Mouse (Mus musculus): ENCODE data around the gene Fam213b. TPM values are rescaled to one million over a fixed set of nuclear protein-coding genes. Genes with fewer than 3 reads are reported as not detected.

The Fam213b gene
- polyA plus RNA-seq, 1 experiment from 2014 or later, result 52.1 TPM

GRCm38 (mm10) chr4:154913845-154914244, 14.9 kb upstream of the Fam213b start:
- 95% methylated on average over 3 of the region's 3 CpGs for WGBS
- H3K4me3 ChIP-seq (replicated peaks; ENCODE audit: low read depth, low read length), result no peak overlapping the region
- ATAC-seq (ENCODE audit: low FRiP score, low TSS enrichment) (no peak), DNase-seq (no peak)
- no peaks in the 10 kb centered on the region for H3K4me1 ChIP-seq (ENCODE audit: control insufficient read depth, insufficient read depth, low read length)
- H3K36me3 ChIP-seq (ENCODE audit: control insufficient read depth, insufficient read depth, low read length), result no peaks in the 10 kb centered on the region
- H3K9ac ChIP-seq (replicated peaks; ENCODE audit: low read length), result no peak overlapping the region
- H3K27ac ChIP-seq (replicated peaks; ENCODE audit: low read depth, low read length), result no peak overlapping the region
- H3K27me3 ChIP-seq (ENCODE audit: control insufficient read depth, insufficient read depth, low read length), result no peaks in the 10 kb centered on the region
- no peak overlapping the region for H3K4me2 ChIP-seq (ENCODE audit: low read length)
- no peaks in the 10 kb centered on the region for H3K9me3 ChIP-seq (ENCODE audit: control insufficient read depth, low read length)

DNA sequence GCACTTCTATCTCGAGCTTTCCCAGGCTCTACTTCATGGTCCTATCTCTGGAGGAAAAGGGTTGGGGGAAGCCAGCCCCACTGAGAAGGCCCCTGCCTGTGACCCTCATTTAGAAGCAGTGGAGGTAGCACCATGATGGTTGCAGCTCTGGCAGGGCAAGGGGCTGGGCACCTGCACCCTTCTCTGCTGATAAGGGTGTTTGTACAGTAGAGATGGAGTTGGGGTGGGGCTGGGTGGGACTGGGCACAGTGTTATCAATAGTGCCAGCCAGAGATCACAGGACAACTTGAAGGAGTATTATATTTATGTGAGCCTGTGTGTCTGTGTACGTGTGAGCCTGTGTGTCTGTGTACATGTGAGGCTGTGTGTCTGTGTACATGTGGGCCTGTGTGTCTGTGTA, 12.7 kb upstream of the Fam213b start:
- no peak for ATAC-seq (ENCODE audit: low FRiP score, low TSS enrichment)
- 84% methylated on average over 2 of the region's 2 CpGs for WGBS

GRCm38 (mm10) chr4:154910606-154911522, 11.9 kb upstream of the Fam213b start:
- no peak overlapping the region for H3K9ac ChIP-seq (replicated peaks; ENCODE audit: low read length)
- H3K9me3 ChIP-seq (ENCODE audit: control insufficient read depth, low read length), result no peaks in the 10 kb centered on the region
- 13% methylated on average over 15 of the region's 15 CpGs for WGBS
- ATAC-seq (ENCODE audit: low FRiP score, low TSS enrichment) (no peak), DNase-seq (no peak)
- no peak overlapping the region for H3K4me3 ChIP-seq (replicated peaks; ENCODE audit: low read depth, low read length)
- H3K27me3 ChIP-seq (ENCODE audit: control insufficient read depth, insufficient read depth, low read length), result no peaks in the 10 kb centered on the region
- 0 out of 2 replicates have a peak, but pooled peaks cover 4% of the 10 kb centered on the region for H3K4me1 ChIP-seq (ENCODE audit: control insufficient read depth, insufficient read depth, low read length)
- H3K36me3 ChIP-seq (ENCODE audit: control insufficient read depth, insufficient read depth, low read length), result no peaks in the 10 kb centered on the region
- 0 out of 2 replicates have a peak overlapping the region, but pooled peaks have one; percentile 8 for H3K27ac ChIP-seq (replicated peaks; ENCODE audit: low read depth, low read length)
- no peak overlapping the region for H3K4me2 ChIP-seq (ENCODE audit: low read length)

More for the DNA sequence above, 12.7 kb upstream of the Fam213b start:
- Histone ChIP-seq H3K9ac (replicated peaks; ENCODE audit: low read length) (no peak overlapping the region), H3K4me1 (ENCODE audit: control insufficient read depth, insufficient read depth, low read length) (0 out of 2 replicates have a peak, but pooled peaks cover 4% of the 10 kb centered on the region), H3K27me3 (ENCODE audit: control insufficient read depth, insufficient read depth, low read length) (no peaks in the 10 kb centered on the region), H3K36me3 (ENCODE audit: control insufficient read depth, insufficient read depth, low read length) (no peaks in the 10 kb centered on the region), H3K9me3 (ENCODE audit: control insufficient read depth, low read length) (no peaks in the 10 kb centered on the region), H3K4me2 (ENCODE audit: low read length) (no peak overlapping the region), H3K27ac (replicated peaks; ENCODE audit: low read depth, low read length) (no peak overlapping the region), H3K4me3 (replicated peaks; ENCODE audit: low read depth, low read length) (no peak overlapping the region)
- no peak for DNase-seq

DNA sequence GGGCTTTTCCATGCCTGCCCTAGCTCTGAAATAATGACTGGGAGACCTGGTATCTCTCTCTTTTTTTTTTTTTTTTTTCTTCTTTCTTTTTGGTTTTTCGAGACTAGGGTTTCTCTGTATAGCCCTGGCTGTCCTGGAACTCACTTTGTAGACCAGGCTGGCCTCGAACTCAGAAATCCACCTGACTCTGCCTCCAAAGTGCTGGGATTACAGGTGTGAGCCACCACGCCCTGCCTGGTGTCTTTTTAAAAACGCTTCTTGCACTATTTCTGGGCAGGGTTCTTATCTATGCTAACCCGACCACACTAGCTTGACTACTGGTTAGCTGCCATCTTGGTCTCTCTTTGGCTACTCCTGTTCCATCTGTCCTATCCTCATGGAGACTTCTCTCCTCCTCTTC, 9.6 kb upstream of the Fam213b start:
- DNase-seq (no peak), ATAC-seq (ENCODE audit: low FRiP score, low TSS enrichment) (no peak)
- H3K4me1 ChIP-seq (ENCODE audit: control insufficient read depth, insufficient read depth, low read length), result peaks cover 10% of the 10 kb centered on the region; the same call in 1 of the 2 replicates
- H3K9ac ChIP-seq (replicated peaks; ENCODE audit: low read length), result no peak overlapping the region
- no peaks in the 10 kb centered on the region for H3K27me3 ChIP-seq (ENCODE audit: control insufficient read depth, insufficient read depth, low read length)
- no peak overlapping the region for H3K4me2 ChIP-seq (ENCODE audit: low read length)
- H3K4me3 ChIP-seq (replicated peaks; ENCODE audit: low read depth, low read length), result no peak overlapping the region
- H3K9me3 ChIP-seq (ENCODE audit: control insufficient read depth, low read length), result no peaks in the 10 kb centered on the region
- H3K27ac ChIP-seq (replicated peaks; ENCODE audit: low read depth, low read length), result no peak overlapping the region
- WGBS, result 89% methylated on average over 5 of the region's 5 CpGs
- no peaks in the 10 kb centered on the region for H3K36me3 ChIP-seq (ENCODE audit: control insufficient read depth, insufficient read depth, low read length)

DNA sequence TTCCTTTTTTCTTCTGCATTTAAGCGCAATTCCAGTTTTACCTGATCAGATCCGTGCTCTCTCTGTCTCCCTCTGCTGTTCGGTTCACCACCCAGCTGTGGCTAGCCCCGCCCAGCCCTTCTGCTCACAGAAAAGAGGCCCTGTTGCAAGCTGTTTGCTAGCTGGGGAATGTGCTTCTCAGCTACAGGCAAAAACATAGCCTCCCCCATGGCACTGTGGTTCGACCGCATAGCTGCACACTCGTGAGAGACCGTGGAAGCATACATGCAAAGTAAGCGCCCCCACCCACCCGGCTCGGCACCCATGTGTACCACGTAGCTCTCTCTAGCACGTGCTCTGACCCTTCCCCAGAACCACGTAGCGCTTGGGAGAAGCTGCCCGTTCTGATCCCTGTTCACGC, 8.9 kb upstream of the Fam213b start:
- H3K4me1 ChIP-seq (ENCODE audit: control insufficient read depth, insufficient read depth, low read length), result peaks cover 10% of the 10 kb centered on the region; the same call in 1 of the 2 replicates
- H3K9ac ChIP-seq (replicated peaks; ENCODE audit: low read length), result no peak overlapping the region
- H3K9me3 ChIP-seq (ENCODE audit: control insufficient read depth, low read length), result no peaks in the 10 kb centered on the region
- no peak; the same call in 1 of the 2 replicates for ATAC-seq (ENCODE audit: low FRiP score, low TSS enrichment)
- 44% methylated on average over 17 of the region's 17 CpGs for WGBS
- H3K36me3 ChIP-seq (ENCODE audit: control insufficient read depth, insufficient read depth, low read length), result no peaks in the 10 kb centered on the region
- H3K27me3 ChIP-seq (ENCODE audit: control insufficient read depth, insufficient read depth, low read length), result no peaks in the 10 kb centered on the region
- H3K4me2 ChIP-seq (ENCODE audit: low read length), result no peak overlapping the region
- no peak overlapping the region for H3K4me3 ChIP-seq (replicated peaks; ENCODE audit: low read depth, low read length)
- no peak overlapping the region for H3K27ac ChIP-seq (replicated peaks; ENCODE audit: low read depth, low read length)
- peak; percentile 89 for DNase-seq

DNA sequence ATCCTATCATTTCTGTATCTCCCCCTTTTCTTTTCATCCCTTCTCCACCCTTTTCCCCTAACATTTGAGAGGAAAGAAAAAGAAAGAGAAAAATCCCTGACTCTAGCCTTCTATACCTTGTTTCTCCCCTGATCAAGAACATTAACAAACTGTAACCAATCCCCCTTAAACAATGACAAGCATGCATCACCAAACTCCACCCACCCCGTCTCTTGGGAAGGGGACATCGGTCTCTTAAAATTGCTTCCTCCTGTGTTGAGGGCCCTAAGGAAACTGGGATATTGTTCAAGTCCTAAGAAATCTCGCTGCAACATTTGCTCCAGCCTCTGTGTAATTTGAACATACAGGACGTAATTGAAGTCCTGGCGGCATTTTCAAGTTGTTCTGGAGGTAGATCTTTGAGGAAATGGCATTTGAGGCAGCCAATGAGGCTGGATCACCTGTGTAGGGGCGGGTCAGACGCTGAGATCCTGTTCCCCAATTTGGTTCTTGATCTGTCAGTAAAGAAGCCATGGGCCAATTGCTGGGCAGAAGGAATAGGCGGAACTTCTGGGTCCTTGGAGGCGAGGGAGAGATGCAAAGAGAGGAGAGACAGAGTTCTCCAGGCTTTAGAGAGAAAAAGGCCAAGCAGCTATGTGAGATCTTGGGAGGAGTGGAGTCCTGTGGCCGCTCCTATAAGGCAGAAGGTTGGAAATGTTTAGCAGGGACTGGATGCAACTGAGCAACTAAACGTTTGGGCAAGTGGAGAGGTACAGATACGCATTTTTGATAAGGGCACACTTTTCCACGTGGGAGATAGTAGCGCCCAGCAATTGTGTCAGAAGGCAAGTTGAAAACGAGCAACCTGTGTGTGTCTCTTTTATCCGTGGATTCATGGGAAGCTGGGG, 5.5 kb upstream of the Fam213b start:
- Histone ChIP-seq H3K27me3 (ENCODE audit: control insufficient read depth, insufficient read depth, low read length) (no peaks in the 10 kb centered on the region), H3K9ac (replicated peaks; ENCODE audit: low read length) (0 out of 2 replicates have a peak overlapping the region, but pooled peaks have one; percentile 9), H3K36me3 (ENCODE audit: control insufficient read depth, insufficient read depth, low read length) (no peaks in the 10 kb centered on the region), H3K27ac (replicated peaks; ENCODE audit: low read depth, low read length) (no peak overlapping the region), H3K4me2 (ENCODE audit: low read length) (peak overlapping the region; percentile 65), H3K4me1 (ENCODE audit: control insufficient read depth, insufficient read depth, low read length) (peaks cover 10% of the 10 kb centered on the region; the same call in 1 of the 2 replicates), H3K9me3 (ENCODE audit: control insufficient read depth, low read length) (no peaks in the 10 kb centered on the region), H3K4me3 (replicated peaks; ENCODE audit: low read depth, low read length) (peak overlapping the region; percentile 32)
- 3% methylated on average over 16 of the region's 16 CpGs for WGBS
- peak; percentile 83; the same call in 1 of the 2 replicates for ATAC-seq (ENCODE audit: low FRiP score, low TSS enrichment)
- DNase-seq, result peak; percentile 85

DNA sequence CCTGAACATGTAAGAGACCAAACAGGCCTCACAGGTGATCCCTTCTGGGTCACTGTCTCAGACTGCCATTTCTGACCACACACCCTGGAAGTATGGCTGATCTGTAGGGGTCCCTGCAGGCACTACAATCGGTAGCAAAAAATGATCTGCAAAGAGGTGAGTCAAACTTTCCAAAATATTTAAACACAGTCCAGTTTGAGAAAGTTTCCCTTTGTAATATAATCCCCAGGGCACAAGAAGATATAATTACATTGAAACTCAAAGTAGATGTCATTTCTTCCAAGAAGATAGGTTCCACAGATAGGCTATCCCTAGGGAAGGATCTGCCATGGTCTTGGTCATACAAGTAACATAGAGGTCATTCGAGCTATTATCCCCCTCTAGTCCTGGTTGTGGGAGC, 3.4 kb upstream of the Fam213b start:
- Histone ChIP-seq H3K4me1 (ENCODE audit: control insufficient read depth, insufficient read depth, low read length) (peaks cover 19% of the 10 kb centered on the region), H3K4me3 (replicated peaks; ENCODE audit: low read depth, low read length) (no peak overlapping the region), H3K27ac (replicated peaks; ENCODE audit: low read depth, low read length) (no peak overlapping the region), H3K9me3 (ENCODE audit: control insufficient read depth, low read length) (no peaks in the 10 kb centered on the region), H3K9ac (replicated peaks; ENCODE audit: low read length) (no peak overlapping the region), H3K27me3 (ENCODE audit: control insufficient read depth, insufficient read depth, low read length) (no peaks in the 10 kb centered on the region), H3K36me3 (ENCODE audit: control insufficient read depth, insufficient read depth, low read length) (no peaks in the 10 kb centered on the region), H3K4me2 (ENCODE audit: low read length) (no peak overlapping the region)
- 92% methylated on average over 2 of the region's 2 CpGs for WGBS
- ATAC-seq (ENCODE audit: low FRiP score, low TSS enrichment), result no peak
- DNase-seq, result no peak

DNA sequence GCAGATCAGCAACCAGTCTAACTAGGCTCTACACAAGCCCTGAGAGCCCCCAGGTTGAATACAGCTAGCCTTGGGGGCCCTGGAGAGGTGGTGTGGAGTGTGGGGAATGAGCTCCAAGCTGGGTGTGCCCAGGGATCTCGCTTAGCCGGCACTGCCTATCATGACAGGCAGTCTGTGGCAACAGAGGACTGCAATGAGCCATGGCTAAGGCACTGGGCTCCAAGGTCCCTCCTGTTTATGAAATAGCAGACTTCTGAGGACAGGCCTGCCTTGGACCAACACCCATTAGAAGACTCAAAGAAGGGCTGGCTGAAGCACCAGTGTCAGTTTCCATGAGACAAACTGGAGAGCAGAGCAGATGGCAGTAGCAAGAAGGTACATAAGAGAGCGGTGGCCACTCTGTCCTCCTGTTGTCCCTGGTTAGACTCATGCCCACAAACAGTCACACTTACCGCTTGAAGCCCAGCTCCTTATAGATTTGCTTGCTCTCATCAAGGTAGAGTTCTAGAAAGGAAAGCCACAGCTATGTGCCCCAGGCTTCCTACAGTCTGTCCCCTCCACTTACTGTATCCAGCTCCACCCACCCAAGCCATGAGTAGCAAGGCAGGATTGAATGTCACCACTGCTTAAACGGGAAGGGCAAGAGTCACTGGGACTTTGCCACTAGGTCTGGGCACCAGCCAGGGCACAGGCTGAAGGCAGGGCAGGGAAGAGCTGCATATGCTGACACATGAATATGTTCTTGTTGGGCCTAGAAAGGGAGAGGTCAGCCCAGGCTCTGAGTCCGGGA, 1.1 kb downstream of the Fam213b start:
- Histone ChIP-seq H3K4me1 (ENCODE audit: control insufficient read depth, insufficient read depth, low read length) (peaks cover 19% of the 10 kb centered on the region), H3K9me3 (ENCODE audit: control insufficient read depth, low read length) (no peaks in the 10 kb centered on the region), H3K9ac (replicated peaks; ENCODE audit: low read length) (peak overlapping the region; percentile 60), H3K4me2 (ENCODE audit: low read length) (peak overlapping the region; percentile 86), H3K27ac (replicated peaks; ENCODE audit: low read depth, low read length) (no peak overlapping the region), H3K36me3 (ENCODE audit: control insufficient read depth, insufficient read depth, low read length) (no peaks in the 10 kb centered on the region), H3K4me3 (replicated peaks; ENCODE audit: low read depth, low read length) (peak overlapping the region; percentile 51), H3K27me3 (ENCODE audit: control insufficient read depth, insufficient read depth, low read length) (no peaks in the 10 kb centered on the region)
- DNase-seq (no peak), ATAC-seq (ENCODE audit: low FRiP score, low TSS enrichment) (no peak)
- 73% methylated on average over 6 of the region's 6 CpGs for WGBS
